Mouse (Mus musculus) layer of hippocampus, adult 9-11 months (tissue): ENCODE results near the gene Fbxo40.

Experiments
- DNase-seq: peaks from one replicate; pipeline ENCODE4 v3.0.0; 2022

The Fbxo40 gene

GRCm38 (mm10) chr16:36944895-36945424 lies 45.3 kb downstream of the Fbxo40 start:
- no peak for DNase-seq

- no peak for DNase-seq
These were observed 46.7 kb downstream of the Fbxo40 start for GRCm38 (mm10) chr16:36943591-36943990.

DNA sequence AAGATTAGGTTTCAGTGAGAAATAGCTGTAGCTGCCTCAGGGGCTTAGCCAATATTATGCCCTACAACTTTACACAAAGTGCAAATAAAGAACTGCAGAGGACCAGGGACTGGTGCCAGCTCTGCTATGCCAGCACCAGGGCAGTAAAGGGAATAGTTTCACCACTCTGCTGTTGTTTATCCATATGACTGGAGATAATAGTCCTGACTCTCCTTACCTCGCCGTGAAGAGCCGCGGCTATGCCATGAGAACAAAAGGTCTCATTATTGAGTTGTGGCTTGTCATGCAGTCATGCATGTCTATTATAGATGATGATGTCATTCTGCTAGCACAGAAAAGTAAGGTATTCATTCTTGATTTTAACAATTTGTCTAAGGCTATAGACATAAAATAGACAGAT lies 48.4 kb downstream of the Fbxo40 start:
- DNase-seq, result no peak

DNA sequence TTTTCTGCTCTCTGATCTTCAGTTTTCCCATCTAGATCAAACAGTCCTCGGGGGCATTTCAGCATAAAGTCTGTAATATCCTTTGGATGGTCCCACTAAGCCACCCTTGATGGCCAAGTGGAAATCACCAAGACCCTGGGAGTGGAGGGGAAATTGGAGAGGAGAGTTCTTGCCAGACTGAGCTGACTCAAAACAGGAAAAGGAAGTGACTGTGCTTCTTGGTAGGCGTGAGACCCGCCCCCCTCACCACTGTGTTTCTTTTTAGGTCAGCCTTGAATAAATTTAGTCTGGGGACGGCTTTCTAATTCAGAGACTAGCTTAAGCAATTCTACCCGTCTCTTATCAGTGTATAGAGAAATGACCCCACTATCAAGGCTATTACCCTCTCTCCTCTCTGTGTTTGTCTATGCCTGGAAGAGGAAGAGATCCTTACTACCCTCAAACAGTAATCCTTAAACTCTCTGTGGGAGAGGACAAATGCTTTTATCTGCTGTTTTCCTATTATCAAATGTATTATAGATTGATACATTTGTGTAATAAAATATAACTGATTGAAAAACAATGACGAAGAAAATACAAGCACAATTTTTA lies 49.0 kb downstream of the Fbxo40 start:
- DNase-seq, result peak; percentile 49

GRCm38 (mm10) chr16:36935814-36936213 lies 54.5 kb downstream of the Fbxo40 start:
- DNase-seq, result no peak

- DNase-seq, result peak; percentile 59
These were observed 55.2 kb downstream of the Fbxo40 start, which contains the start of gene Hcls1 for GRCm38 (mm10) chr16:36934841-36935620. Gene Hcls1 (plus strand): TSS chr16:36934983.

- no peak for DNase-seq
These were observed 56.0 kb downstream of the Fbxo40 start for GRCm38 (mm10) chr16:36934131-36934840.

DNA sequence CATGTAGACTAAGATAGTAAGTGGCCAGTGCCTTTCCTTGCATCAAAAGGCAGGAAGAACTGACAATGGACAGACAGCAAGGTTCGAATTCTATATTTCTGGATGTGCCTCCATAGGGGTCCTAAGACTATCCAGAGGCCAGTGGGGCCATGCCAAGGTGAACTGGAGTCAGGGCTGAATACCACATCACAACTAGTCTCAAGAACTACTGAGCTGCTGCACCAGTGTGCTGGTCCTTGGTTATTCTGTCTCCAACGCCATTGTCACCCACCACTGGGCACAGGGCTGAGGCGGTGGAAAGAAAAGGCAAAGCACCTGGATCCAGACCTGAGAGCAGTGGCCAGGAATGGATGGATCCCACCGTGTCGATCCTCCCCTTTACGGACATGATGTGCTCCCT lies 57.7 kb downstream of the Fbxo40 start:
- DNase-seq, result no peak

GRCm38 (mm10) chr16:36931976-36932375 lies 58.3 kb downstream of the Fbxo40 start:
- DNase-seq, result no peak

DNA sequence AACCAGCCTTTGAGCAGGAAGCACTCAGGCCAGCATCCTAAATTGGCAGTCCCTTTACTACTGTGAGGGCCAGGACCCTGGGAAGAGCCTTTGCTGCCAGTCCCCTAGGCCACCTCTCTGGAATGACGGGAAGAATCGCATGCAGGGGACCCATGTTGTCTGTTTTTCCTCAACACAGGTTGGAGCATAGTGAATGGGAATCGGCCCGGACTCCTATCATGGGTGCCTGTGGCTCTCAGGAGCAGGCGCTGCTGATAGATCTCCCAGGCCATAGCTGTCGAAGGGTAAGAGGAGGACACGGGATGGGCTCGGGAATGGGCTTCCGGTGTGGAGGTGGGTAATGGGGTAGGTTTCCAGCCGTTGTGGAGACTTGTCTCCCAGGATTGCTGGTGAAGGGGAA lies 58.9 kb downstream of the Fbxo40 start:
- no peak for DNase-seq

DNA sequence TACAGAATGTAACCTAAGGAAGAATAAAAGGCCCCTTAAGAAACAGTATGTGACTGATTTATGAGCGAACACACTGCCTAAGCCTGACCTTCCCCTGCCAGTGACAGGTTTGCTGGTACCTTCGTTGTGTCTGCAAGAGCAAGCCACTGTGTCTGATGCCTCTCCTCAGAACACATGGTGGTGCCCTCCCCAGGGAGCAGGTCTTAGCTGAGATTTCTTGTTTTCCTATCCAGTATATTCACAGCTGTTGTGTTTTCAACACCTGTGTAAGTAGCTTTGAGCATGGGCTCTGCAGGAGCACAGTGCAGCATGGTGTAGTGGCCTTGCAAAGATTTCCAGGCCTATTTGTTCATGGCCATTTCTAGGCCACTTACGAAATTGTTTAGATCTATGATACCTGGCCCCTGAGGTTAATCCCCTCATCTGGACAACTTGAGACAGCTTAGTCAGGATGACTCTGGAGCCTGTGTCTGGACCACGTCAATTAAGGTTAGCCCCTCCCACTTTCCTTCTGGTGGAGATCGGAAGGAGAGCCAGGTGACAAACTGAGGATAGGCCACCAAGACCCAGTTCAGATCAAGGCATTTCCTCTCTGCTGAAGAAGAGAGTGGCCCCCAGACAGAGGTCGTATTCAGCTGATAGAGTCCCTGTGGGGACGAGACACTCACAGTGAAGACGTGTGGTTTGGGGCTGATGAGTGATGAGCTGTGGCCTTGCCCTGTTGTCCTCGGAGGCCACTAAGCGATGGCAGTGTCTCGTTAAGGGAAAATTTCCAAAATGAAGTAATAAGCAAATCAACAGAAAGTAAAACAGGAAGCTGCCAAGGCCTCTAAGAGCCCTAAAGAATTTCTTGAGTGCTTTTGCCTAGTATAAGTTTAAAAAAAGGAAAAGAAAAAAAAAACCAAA lies 59.8 kb downstream of the Fbxo40 start:
- DNase-seq, result no peak

- DNase-seq, result no peak
These were observed 61.1 kb downstream of the Fbxo40 start for GRCm38 (mm10) chr16:36929216-36929615.

DNA sequence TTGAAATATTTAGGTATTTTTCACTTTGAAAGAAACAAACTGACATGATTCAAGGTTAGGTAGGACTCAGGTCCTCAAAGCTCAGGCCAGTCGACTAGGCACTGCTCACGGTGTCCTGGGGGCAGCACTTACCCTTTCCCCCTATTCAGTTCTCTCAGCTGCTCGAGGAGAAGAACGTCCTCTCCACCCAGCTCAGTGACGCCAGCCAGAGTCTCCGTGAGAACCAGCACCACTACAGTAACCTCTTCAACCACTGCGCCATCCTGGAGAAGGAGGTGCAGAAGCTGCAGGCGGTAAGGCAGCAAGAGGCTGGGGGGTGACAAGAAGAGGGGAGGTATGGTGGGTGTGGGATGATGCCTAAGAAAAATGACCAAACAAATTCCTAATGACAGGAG lies 62.2 kb downstream of the Fbxo40 start:
- DNase-seq, result no peak

- no peak for DNase-seq
These were observed 62.7 kb downstream of the Fbxo40 start for GRCm38 (mm10) chr16:36927495-36928105.

DNA sequence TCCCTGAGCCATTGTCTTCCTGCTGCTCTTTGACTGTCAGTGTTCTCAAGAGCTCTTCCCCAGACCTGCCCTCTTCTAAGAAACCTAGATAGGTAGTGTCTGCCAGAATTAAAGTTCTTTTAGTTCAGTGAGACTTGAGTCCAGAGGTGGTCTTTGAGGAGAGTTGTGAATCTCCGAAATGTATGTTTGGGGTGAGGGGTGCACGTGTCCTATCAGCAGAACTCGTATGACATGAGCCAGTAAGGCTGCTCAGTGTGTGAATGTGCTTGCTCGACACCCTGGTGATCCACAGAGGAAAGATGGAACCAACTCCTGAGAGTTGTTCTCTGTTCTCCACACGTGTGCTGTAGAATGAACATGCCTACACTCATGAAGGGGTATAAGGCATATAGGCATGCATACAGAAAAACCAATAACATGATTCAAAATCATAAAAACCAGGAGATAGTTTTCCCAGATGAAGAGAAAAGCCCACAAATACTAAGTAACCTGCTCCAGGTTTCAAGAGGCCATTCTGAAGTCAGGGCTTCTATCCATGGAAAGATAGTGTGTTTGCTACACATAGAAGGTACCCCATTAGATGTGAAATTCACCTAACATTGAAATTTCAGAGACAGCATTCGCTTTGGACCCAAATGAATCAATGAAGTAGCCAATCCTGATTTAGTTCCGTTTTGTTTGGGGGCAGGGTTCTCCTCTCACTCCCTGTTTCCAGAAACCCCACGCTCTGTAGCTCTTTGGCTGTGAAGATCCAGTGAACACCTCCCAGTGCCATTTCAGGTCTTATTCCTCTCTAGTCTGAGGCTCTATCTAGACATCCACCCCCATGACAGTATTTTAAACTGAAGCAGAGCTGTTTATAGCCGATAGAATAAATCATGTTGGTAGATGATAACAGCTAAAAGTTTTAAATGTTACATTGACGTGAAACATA lies 63.5 kb downstream of the Fbxo40 start:
- no peak for DNase-seq

DNA sequence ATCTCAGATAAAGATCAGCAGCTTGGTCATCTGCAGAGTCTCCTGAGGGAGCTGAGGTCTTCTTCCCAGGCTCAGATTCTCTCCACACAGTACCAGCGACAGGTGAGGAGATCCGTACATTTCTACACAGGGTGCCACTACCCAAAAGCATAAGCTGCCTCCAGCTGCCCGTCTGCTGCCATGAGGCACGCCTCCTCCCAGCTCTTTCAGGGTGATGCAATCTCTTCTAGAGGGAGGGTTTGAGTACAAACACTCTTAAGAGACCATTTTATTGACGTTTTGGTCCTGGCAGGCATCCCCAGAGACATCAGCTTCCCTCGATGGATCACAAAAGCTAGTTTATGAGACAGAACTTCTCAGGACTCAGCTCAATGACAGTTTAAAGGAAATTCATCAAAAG lies 64.5 kb downstream of the Fbxo40 start:
- no peak for DNase-seq

GRCm38 (mm10) chr16:36925351-36925750 lies 64.9 kb downstream of the Fbxo40 start:
- DNase-seq, result no peak

GRCm38 (mm10) chr16:36924312-36924711 lies 66.0 kb downstream of the Fbxo40 start:
- no peak for DNase-seq

- DNase-seq, result no peak
These were observed 68.3 kb downstream of the Fbxo40 start for GRCm38 (mm10) chr16:36921980-36922379.

GRCm38 (mm10) chr16:36921067-36921613 lies 69.1 kb downstream of the Fbxo40 start:
- DNase-seq, result no peak

GRCm38 (mm10) chr16:36920410-36920809 lies 69.9 kb downstream of the Fbxo40 start:
- DNase-seq, result no peak
